Mouse (Mus musculus) gastrocnemius, postnatal 4 days (tissue): Measurements from ENCODE around the gene Sparc. TPM values are rescaled to one million over a fixed set of nuclear protein-coding genes. Genes with fewer than 3 reads are reported as not detected.
"Not testable (repeated sequence)": the region's sequence is repeated elsewhere in the genome, so short reads cannot be mapped to it uniquely, and the experiment has no call there.

Experiments
- DNase-seq, 2 experiments: peaks; one replicate each; pipeline ENCODE4 v3.0.0; 2021 to 2022; ENCODE audit warnings: low spot score in 2 of 2, mixed read lengths in 2 of 2
- total RNA-seq, 2 experiments: library from RNA; stranded (reverse); gene quantifications; 2 replicates each; pipeline ENCODE4 v1.2.3; 2021

The Sparc gene
- total RNA-seq, 2 experiments from 2014 or later = 2,207 to 2,385 TPM

GRCm38 (mm10) chr11:55444772-55445171, 21.8 kb upstream of the Sparc start:
- DNase-seq = peak in 1 of 2 experiments; percentile 35

- DNase-seq = no peak
Measured at GRCm38 (mm10) chr11:55439718-55440117, 16.7 kb upstream of the Sparc start.

GRCm38 (mm10) chr11:55438031-55438430, 15.0 kb upstream of the Sparc start:
- no peak for DNase-seq

GRCm38 (mm10) chr11:55436089-55436488, 13.1 kb upstream of the Sparc start:
- no peak for DNase-seq

- DNase-seq = no peak
Measured at GRCm38 (mm10) chr11:55432981-55433380, 10.0 kb upstream of the Sparc start.

GRCm38 (mm10) chr11:55429973-55430372, 7.0 kb upstream of the Sparc start:
- DNase-seq = no peak

GRCm38 (mm10) chr11:55428186-55429012, 5.4 kb upstream of the Sparc start:
- DNase-seq = peak; percentile 96 to 98

- DNase-seq = peak in 1 of 2 experiments; percentile 37
Measured at GRCm38 (mm10) chr11:55424746-55425360, 1.9 kb upstream of the Sparc start.

GRCm38 (mm10) chr11:55423756-55424155, 773 bp upstream of the Sparc start:
- DNase-seq = peak in 1 of 2 experiments; percentile 54

- peak; percentile 52 to 79 for DNase-seq
Measured at GRCm38 (mm10) chr11:55419678-55420307, 3.2 kb downstream of the Sparc start.

- peak; percentile 35 to 71 for DNase-seq
Measured at GRCm38 (mm10) chr11:55419296-55419677, 3.7 kb downstream of the Sparc start.

- DNase-seq = no peak
Measured at GRCm38 (mm10) chr11:55418704-55419061, 4.3 kb downstream of the Sparc start.

- DNase-seq = peak in 1 of 2 experiments; percentile 68
Measured at GRCm38 (mm10) chr11:55417898-55418703, 4.9 kb downstream of the Sparc start.

GRCm38 (mm10) chr11:55416609-55417265, 6.2 kb downstream of the Sparc start:
- no peak for DNase-seq

GRCm38 (mm10) chr11:55415731-55416130, 7.3 kb downstream of the Sparc start:
- not testable (repeated sequence) for DNase-seq

GRCm38 (mm10) chr11:55415036-55415704, 7.8 kb downstream of the Sparc start:
- DNase-seq = no peak

GRCm38 (mm10) chr11:55414314-55414713, 8.7 kb downstream of the Sparc start:
- DNase-seq = no peak

- no peak for DNase-seq
Measured at GRCm38 (mm10) chr11:55413416-55413796, 9.6 kb downstream of the Sparc start.

- DNase-seq = no peak
Measured at GRCm38 (mm10) chr11:55412680-55413415, 10.1 kb downstream of the Sparc start.
